Mouse (Mus musculus) midbrain, embryonic 14.5 days (tissue): ENCODE measurements around the gene Sntg2. TPM values are rescaled to one million over a fixed set of nuclear protein-coding genes. Genes with fewer than 3 reads are reported as not detected.

Experiments
- ATAC-seq: fragments of 200-750 bp; cut with Nextera tagmentation; 2 replicates; pipeline ENCODE4 v1.8.0; 2017; ENCODE audit warnings: moderate number of reproducible peaks, moderate library complexity; ENCODE audit not compliant: low FRiP score, low TSS enrichment
- DNase-seq: peaks from one replicate; pipeline ENCODE4 v3.0.0-alpha.2; 2015
- H3K27ac ChIP-seq: fragments of 300-500 bp; sonication (generic); replicated peaks from 2 replicates; pipeline ENCODE4 v1.5.1; 2014; ENCODE audit warnings: mild to moderate bottlenecking, low read depth, low read length, moderate library complexity
- H3K27me3 ChIP-seq: fragments of 300-500 bp; sonication (generic); 2 replicates; pipeline ENCODE4 v1.6.1; 2014; ENCODE audit warnings: low read length, control low read depth, mixed read lengths; ENCODE audit not compliant: control insufficient read depth, insufficient read depth
- H3K36me3 ChIP-seq: fragments of 300-500 bp; sonication (generic); 2 replicates; pipeline ENCODE4 v1.6.1; 2014; ENCODE audit warnings: low read length, control low read depth; ENCODE audit not compliant: control insufficient read depth, insufficient read depth
- H3K4me1 ChIP-seq: fragments of 300-500 bp; sonication (generic); 2 replicates; pipeline ENCODE4 v1.6.1; 2014; ENCODE audit warnings: mild to moderate bottlenecking, antibody characterized with exemption, low read length, control low read depth; ENCODE audit not compliant: control insufficient read depth, insufficient read depth
- H3K4me2 ChIP-seq: fragments of 300-500 bp; sonication (generic); 2 replicates; pipeline ENCODE4 v1.6.1; 2014; ENCODE audit warnings: mild to moderate bottlenecking, low read length, moderate library complexity
- H3K4me3 ChIP-seq: fragments of 300-500 bp; sonication (generic); replicated peaks from 2 replicates; pipeline ENCODE4 v1.5.1; 2014; ENCODE audit warnings: low read depth, low read length
- H3K9ac ChIP-seq: fragments of 300-500 bp; sonication (generic); replicated peaks from 2 replicates; pipeline ENCODE4 v1.6.1; 2014; ENCODE audit warnings: mild to moderate bottlenecking, low read length, moderate library complexity
- H3K9me3 ChIP-seq: fragments of 300-500 bp; sonication (generic); 2 replicates; pipeline ENCODE4 v1.6.1; 2016; ENCODE audit warnings: low read length, control low read depth, mixed read lengths; ENCODE audit not compliant: control insufficient read depth
- WGBS: fragments of 180-500 bp; shearing (Covaris S2); extraction: QIAGEN DNeasy Blood & Tissue Kit; methylation state at CpG from one replicate; pipeline ENCODE4 v1.1.7; 2014; 5-methylcytosine and 5-hydroxymethylcytosine counted together
- polyA plus RNA-seq: library from polyadenylated mRNA; unstranded; fragments of >200 nt; fragmentation: Nextera tagmentation; extraction: Ambion mirVana; gene quantifications from 2 replicates; pipeline ENCODE4 v1.2.1, GENCODE M21; 2014

The Sntg2 gene
- polyA plus RNA-seq, 1 experiment from 2014 or later: 4.9 TPM

GRCm38 (mm10) chr12:30313021-30313420, 60.2 kb downstream of the Sntg2 start:
- Histone ChIP-seq H3K4me1 (no peaks in the 10 kb centered on the region), H3K4me3 (no peak overlapping the region), H3K27ac (no peak overlapping the region), H3K9me3 (no peaks in the 10 kb centered on the region), H3K4me2 (no peak overlapping the region), H3K27me3 (no peaks in the 10 kb centered on the region), H3K36me3 (no peaks in the 10 kb centered on the region), H3K9ac (no peak overlapping the region)
- ATAC-seq (no peak), DNase-seq (no peak)

- no peak overlapping the region for H3K9ac ChIP-seq
- no peaks in the 10 kb centered on the region for H3K36me3 ChIP-seq
- H3K4me2 ChIP-seq: no peak overlapping the region
- no peaks in the 10 kb centered on the region for H3K9me3 ChIP-seq
- no peak overlapping the region for H3K27ac ChIP-seq
- H3K4me1 ChIP-seq: peaks cover 12% of the 10 kb centered on the region
- ATAC-seq: no peak
- no peaks in the 10 kb centered on the region for H3K27me3 ChIP-seq
- WGBS: 63% methylated on average over 5 of the region's 5 CpGs
- no peak overlapping the region for H3K4me3 ChIP-seq
- peak; percentile 18 for DNase-seq
Measured at GRCm38 (mm10) chr12:30308197-30308939, 64.8 kb downstream of the Sntg2 start.

DNA sequence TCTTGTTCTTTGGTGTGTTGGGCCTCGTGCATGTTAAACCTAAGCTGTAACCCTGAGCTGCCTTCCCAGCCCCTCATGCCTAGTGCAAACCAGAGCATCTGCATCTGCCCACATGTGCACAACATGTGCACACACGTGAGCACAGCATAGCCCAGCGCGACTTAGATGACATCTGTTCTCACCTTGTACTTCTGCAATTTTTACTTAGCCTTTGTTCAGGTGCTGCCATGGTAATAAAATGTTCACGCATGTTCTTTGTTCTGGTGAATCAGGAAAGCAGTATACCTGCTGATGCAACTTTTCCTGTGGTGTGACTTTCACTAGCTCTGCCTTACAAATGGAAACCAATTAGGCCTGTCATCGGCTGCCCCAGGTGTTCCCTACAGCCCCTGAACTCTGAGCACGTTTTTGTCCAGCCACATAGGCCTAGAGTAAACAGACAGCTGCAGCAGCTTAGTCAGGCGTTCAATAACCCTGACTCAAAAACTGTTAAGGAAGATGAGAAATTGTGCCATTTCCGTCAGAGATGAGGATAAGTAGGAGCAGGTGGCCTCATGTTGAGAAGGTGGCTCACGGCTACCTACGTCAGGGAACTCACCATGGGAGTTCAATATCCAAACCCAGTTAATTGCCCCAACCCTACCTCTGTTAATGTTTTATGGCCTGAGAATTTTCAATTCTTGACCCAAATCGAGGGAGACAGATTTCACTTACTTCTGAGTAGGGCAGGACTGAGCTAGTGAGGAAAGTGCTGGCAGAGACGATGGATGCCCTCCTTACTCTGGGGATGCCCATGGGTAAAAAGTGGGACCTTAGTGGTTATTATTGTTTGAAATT, 80.2 kb downstream of the Sntg2 start:
- ATAC-seq (no peak), DNase-seq (no peak)
- H3K4me3 ChIP-seq: no peak overlapping the region
- no peak overlapping the region for H3K27ac ChIP-seq
- WGBS: 84% methylated on average over 13 of the region's 13 CpGs
- H3K4me2 ChIP-seq: no peak overlapping the region
- no peaks in the 10 kb centered on the region for H3K4me1 ChIP-seq
- no peaks in the 10 kb centered on the region for H3K9me3 ChIP-seq
- H3K9ac ChIP-seq: no peak overlapping the region
- no peaks in the 10 kb centered on the region for H3K36me3 ChIP-seq
- no peaks in the 10 kb centered on the region for H3K27me3 ChIP-seq

- DNase-seq: no peak
Measured at GRCm38 (mm10) chr12:30286888-30287573, 86.1 kb downstream of the Sntg2 start.

DNA sequence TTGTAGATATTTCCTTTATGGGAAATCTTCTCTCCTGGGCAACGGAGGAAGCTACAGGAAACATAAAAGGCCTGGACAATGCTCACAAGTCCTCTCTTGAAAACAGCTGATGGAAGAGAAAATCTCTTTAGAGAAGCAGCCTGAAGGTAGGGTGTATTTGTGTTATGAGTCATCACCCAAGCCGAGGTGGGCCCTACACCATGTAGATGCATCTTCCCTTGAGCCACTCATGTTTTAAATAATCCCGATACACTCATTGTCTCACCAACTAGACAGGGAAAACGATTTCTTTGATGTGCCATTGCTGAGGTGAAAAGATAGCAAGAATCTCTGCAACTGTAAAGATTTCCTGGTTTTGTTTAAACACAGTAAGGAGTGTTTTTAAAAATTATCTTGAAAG, 89.4 kb downstream of the Sntg2 start:
- ATAC-seq (no peak), DNase-seq (no peak)
- Histone ChIP-seq H3K36me3 (no peaks in the 10 kb centered on the region), H3K27ac (no peak overlapping the region), H3K9me3 (no peaks in the 10 kb centered on the region), H3K4me2 (no peak overlapping the region), H3K27me3 (no peaks in the 10 kb centered on the region), H3K4me3 (no peak overlapping the region), H3K4me1 (no peaks in the 10 kb centered on the region), H3K9ac (no peak overlapping the region)
- WGBS: 82% methylated on average over 4 of the region's 4 CpGs

More at GRCm38 (mm10) chr12:30286888-30287573, 86.1 kb downstream of the Sntg2 start:
- H3K27ac ChIP-seq: no peak overlapping the region
- no peaks in the 10 kb centered on the region for H3K9me3 ChIP-seq
- ATAC-seq: no peak
- H3K36me3 ChIP-seq: no peaks in the 10 kb centered on the region
- no peak overlapping the region for H3K9ac ChIP-seq
- no peaks in the 10 kb centered on the region for H3K27me3 ChIP-seq
- H3K4me3 ChIP-seq: no peak overlapping the region
- WGBS: 77% methylated on average over 5 of the region's 5 CpGs
- no peaks in the 10 kb centered on the region for H3K4me1 ChIP-seq
- H3K4me2 ChIP-seq: no peak overlapping the region

GRCm38 (mm10) chr12:30272242-30272985, 100.8 kb downstream of the Sntg2 start:
- no peak for DNase-seq
- ATAC-seq: no peak
- no peak overlapping the region for H3K4me2 ChIP-seq
- no peak overlapping the region for H3K4me3 ChIP-seq
- H3K27me3 ChIP-seq: no peaks in the 10 kb centered on the region
- no peaks in the 10 kb centered on the region for H3K36me3 ChIP-seq
- 88% methylated on average over 8 of the region's 8 CpGs for WGBS
- no peak overlapping the region for H3K27ac ChIP-seq
- H3K9ac ChIP-seq: no peak overlapping the region
- no peaks in the 10 kb centered on the region for H3K4me1 ChIP-seq
- H3K9me3 ChIP-seq: no peaks in the 10 kb centered on the region

- Histone ChIP-seq H3K36me3 (no peaks in the 10 kb centered on the region), H3K27me3 (no peaks in the 10 kb centered on the region), H3K4me2 (no peak overlapping the region), H3K9me3 (no peaks in the 10 kb centered on the region), H3K9ac (no peak overlapping the region), H3K4me3 (no peak overlapping the region), H3K27ac (no peak overlapping the region), H3K4me1 (peaks cover 3% of the 10 kb centered on the region; the same call in 1 of the 2 replicates)
- 63% methylated on average over 5 of the region's 5 CpGs for WGBS
- no peak for DNase-seq
- no peak for ATAC-seq
Measured at GRCm38 (mm10) chr12:30264206-30264605, 109.0 kb downstream of the Sntg2 start.

DNA sequence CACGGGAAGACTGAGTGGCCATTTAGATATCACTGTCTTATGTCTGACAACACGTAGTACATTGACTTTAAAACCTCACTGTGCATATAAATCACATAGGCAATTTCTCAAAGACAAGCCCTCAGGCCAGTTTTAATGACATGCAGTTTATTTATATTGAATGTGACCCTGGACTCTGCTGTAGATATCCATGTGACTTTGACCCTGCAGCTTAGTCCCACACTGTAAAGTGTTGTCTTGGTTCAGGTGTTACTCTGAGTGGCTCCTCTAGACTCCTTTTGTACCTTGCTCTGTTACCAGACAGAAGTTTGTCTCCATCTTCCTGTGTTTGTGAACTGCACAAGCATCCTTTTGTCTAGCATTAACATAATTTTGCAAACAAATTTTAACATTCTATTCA, 112.0 kb downstream of the Sntg2 start:
- Histone ChIP-seq H3K4me1 (peaks cover 3% of the 10 kb centered on the region; the same call in 1 of the 2 replicates), H3K4me2 (no peak overlapping the region), H3K27ac (no peak overlapping the region), H3K27me3 (no peaks in the 10 kb centered on the region), H3K9me3 (no peaks in the 10 kb centered on the region), H3K9ac (no peak overlapping the region), H3K36me3 (no peaks in the 10 kb centered on the region), H3K4me3 (no peak overlapping the region)
- no peak for DNase-seq
- WGBS: 43% methylated on average over 2 of the region's 2 CpGs
- no peak for ATAC-seq
